Mouse (Mus musculus): ENCODE measurements around the gene Olfr1459.

DNA sequence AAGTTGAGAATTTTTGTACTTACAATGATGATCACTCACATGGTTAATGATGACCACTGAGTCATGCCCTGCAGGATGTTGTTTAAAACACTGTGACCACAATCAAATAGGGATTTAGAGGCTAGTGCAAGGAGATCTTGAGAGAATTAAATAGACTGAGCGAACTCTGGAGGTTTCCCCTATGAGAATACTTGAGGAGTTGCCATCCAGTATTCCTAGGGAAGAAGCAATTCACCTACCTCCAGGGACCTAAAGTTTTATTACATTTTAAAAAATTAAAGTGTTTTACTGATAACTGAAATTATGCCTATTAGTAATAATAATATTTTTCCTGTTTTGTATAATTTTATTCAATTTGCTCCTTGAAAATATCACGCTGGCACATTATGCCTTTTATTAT, 51.6 kb downstream of the Olfr1459 start, which contains the start of gene Olfr1457:
- TF ChIP-seq POLR2A (IDR thresholded peaks at IDR 0.05; ENCODE audit: insufficient read depth, low read depth, low read length): no peak
- no peak for TF ChIP-seq CTCF (IDR thresholded peaks at IDR 0.05)
- no peak for TF ChIP-seq EP300 (IDR thresholded peaks at IDR 0.05; ENCODE audit: insufficient read depth, low read depth, low read length)

All from heart, adult 2 months (tissue).